Mouse (Mus musculus): ENCODE data around the gene Abcb4.
"Not testable (repeated sequence)": the region's sequence is repeated elsewhere in the genome, so short reads cannot be mapped to it uniquely, and the experiment has no call there.

Abcb4 gene

GRCm38 (mm10) chr5:9000006-9000405, 106.5 kb downstream of the Abcb4 start:
- not testable (repeated sequence) for DNase-seq

GRCm38 (mm10) chr5:9006585-9006984, 113.1 kb downstream of the Abcb4 start:
- not testable (repeated sequence) for DNase-seq
